Mouse (Mus musculus): Measurements from ENCODE around the gene Coro1b. TPM values are rescaled to one million over a fixed set of nuclear protein-coding genes. Genes with fewer than 3 reads are reported as not detected.
A peak's percentile ranks its signal among the peaks of the same experiment; 100 is the strongest.

Coro1b gene
- total and polyA plus RNA-seq, 2 experiments from 2014 or later, result 97.2 to 120 TPM

DNA sequence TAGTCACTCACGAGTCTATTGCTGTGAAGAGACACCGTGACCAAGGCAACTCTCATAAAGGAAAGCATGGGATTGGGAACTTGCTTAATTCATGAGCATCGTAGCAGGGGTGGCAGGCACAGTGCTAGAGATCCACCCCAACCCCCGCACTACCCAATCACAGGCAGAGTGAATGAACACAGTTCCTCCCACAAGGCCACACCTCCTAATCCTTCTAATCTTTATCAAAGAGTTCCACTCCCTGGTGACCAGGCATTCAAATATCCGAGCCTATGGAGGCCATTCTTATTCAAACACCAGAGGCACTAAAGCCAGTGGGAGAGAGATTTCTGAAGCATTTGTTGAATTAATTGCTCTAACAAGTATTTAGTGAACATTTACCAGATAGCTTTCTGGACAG is 2.5 kb upstream of the Coro1b start:
- 81% methylated on average over 5 of the region's 5 CpGs for WGBS
- Histone ChIP-seq H3K4me1 (ENCODE audit: control insufficient read depth, insufficient read depth) (peaks cover 15% of the 10 kb centered on the region), H3K4me3 (ENCODE audit: low read depth, low read length) (no peak overlapping the region), H3K9me3 (replicated peaks; ENCODE audit: control insufficient read depth, low read length) (no peaks in the 10 kb centered on the region), H3K27ac (ENCODE audit: low read depth) (no peak overlapping the region), H3K27me3 (ENCODE audit: control insufficient read depth, insufficient read depth, low read length) (no peaks in the 10 kb centered on the region), H3K9ac (replicated peaks; ENCODE audit: low read depth, low read length) (no peak overlapping the region), H3K36me3 (replicated peaks; ENCODE audit: control insufficient read depth, insufficient read depth, low read length) (peaks cover 6% of the 10 kb centered on the region), H3K4me2 (ENCODE audit: low read depth, low read length) (no peak overlapping the region)
- TF ChIP-seq CTCF (IDR thresholded peaks at IDR 0.05; ENCODE audit: low read depth) (no peak), EP300 (IDR thresholded peaks at IDR 0.05; ENCODE audit: low read depth) (no peak)
- DNase-seq (ENCODE audit: low spot score) (no peak), ATAC-seq (ENCODE audit: insufficient read depth, low read depth) (no peak)

DNA sequence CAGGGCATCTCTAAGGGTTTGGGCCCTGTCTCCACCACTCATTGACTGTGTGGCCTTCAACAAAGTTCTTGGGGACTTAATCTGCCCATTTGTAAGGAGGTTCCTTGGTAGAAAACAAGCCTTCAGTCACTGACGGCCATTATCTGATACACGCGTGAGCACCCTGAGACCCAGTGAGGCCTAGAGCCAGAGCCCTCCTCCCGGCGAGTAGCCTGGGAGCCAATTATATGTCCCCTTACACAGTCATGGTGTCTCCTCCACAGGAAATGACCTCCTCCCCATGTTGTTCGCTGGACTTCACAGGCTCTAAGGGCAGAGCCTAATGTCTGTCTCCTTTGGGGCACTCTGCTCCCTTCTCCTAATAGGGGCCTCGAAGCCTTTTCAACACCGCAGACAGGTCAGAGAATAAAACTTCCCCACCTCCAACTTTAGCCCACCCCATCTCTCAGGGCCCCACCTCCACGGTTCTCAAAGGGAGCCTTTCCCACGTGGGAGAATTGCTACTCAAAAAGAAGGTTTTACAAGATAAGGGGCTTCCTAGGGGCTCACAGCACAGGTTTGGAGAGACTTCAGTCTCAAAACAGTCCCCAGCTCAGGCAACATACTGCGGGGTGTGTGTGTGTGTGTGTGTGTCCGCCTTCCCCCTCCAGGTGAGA is 1.9 kb upstream of the Coro1b start:
- no peak for TF ChIP-seq EP300 (IDR thresholded peaks at IDR 0.05; ENCODE audit: low read depth)
- TF ChIP-seq CTCF (IDR thresholded peaks at IDR 0.05; ENCODE audit: low read depth), result no peak
- H3K4me1 ChIP-seq (ENCODE audit: control insufficient read depth, insufficient read depth), result peaks cover 15% of the 10 kb centered on the region
- ATAC-seq (ENCODE audit: insufficient read depth, low read depth) (no peak), DNase-seq (ENCODE audit: low spot score) (no peak)
- H3K36me3 ChIP-seq (replicated peaks; ENCODE audit: control insufficient read depth, insufficient read depth, low read length), result peaks cover 12% of the 10 kb centered on the region
- H3K9ac ChIP-seq (replicated peaks; ENCODE audit: low read depth, low read length), result no peak overlapping the region
- WGBS, result 58% methylated on average over 12 of the region's 12 CpGs
- H3K9me3 ChIP-seq (replicated peaks; ENCODE audit: control insufficient read depth, low read length), result no peaks in the 10 kb centered on the region
- H3K27ac ChIP-seq (ENCODE audit: low read depth), result no peak overlapping the region
- H3K4me3 ChIP-seq (ENCODE audit: low read depth, low read length), result no peak overlapping the region
- H3K27me3 ChIP-seq (ENCODE audit: control insufficient read depth, insufficient read depth, low read length), result no peaks in the 10 kb centered on the region
- H3K4me2 ChIP-seq (ENCODE audit: low read depth, low read length), result no peak overlapping the region

DNA sequence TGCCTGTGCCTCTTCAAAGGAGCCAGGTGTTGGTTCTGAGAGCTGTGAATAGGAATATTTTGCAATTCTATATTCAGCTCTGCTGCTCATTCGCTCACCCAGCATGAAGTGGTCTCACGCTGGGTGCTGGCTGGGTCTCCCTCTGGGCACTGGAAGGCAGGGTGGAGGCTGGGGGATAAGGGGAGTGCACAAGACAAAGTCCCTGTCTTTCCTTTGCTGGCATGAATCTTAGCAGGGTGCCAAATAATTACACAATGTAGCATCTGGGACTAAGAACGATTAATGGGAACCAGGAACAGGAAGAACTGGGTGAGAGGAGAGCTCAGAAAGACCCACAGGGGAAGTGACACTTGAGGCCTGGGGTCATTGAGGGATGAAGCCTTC is 1.4 kb upstream of the Coro1b start:
- H3K4me2 ChIP-seq (ENCODE audit: low read depth, low read length), result no peak overlapping the region
- DNase-seq (ENCODE audit: low spot score) (no peak), ATAC-seq (ENCODE audit: insufficient read depth, low read depth) (no peak)
- no peak overlapping the region for H3K27ac ChIP-seq (ENCODE audit: low read depth)
- peaks cover 15% of the 10 kb centered on the region for H3K36me3 ChIP-seq (replicated peaks; ENCODE audit: control insufficient read depth, insufficient read depth, low read length)
- H3K4me1 ChIP-seq (ENCODE audit: control insufficient read depth, insufficient read depth), result peaks cover 15% of the 10 kb centered on the region
- TF ChIP-seq EP300 (IDR thresholded peaks at IDR 0.05; ENCODE audit: low read depth) (no peak), CTCF (IDR thresholded peaks at IDR 0.05; ENCODE audit: low read depth) (no peak)
- H3K9me3 ChIP-seq (replicated peaks; ENCODE audit: control insufficient read depth, low read length), result no peaks in the 10 kb centered on the region
- H3K9ac ChIP-seq (replicated peaks; ENCODE audit: low read depth, low read length), result no peak overlapping the region
- WGBS, result 53% methylated on average over 3 of the region's 3 CpGs
- H3K4me3 ChIP-seq (ENCODE audit: low read depth, low read length), result no peak overlapping the region
- no peaks in the 10 kb centered on the region for H3K27me3 ChIP-seq (ENCODE audit: control insufficient read depth, insufficient read depth, low read length)

DNA sequence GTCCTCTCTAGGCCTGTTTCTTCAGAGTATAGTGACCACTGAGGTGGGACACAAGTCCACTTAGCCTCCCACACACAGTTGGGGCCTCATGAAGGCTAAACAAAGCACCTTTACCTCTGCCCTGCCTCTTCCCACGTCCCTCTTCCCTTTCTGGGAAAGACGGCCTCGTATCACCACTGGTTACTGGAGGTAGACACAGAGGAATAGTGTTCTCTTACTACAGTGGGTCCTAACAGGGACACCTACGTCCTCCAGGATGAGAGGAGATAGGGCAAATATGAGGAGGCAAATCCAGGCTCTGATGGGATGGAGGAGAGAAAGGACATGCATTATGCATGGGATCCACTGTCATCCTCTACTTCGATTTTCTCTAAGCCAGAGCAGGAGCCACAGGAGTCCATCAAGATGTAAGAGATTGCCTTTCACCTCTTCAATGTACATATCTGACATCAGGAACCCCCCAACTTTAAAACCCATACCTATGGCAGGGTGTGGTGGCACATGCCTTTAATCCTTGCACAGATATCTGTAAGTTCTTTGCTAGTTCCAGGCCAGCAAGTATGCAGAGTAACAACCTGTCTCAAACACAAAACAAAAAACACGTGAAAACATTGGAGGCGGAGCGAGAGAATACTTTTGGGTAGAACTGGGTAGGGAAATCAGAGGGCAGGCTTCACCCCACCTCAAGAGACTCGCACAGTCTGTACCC is 483 bp upstream of the Coro1b start:
- no peak for ATAC-seq (ENCODE audit: insufficient read depth, low read depth)
- H3K4me2 ChIP-seq (ENCODE audit: low read depth, low read length), result peak overlapping the region; percentile 88

DNA sequence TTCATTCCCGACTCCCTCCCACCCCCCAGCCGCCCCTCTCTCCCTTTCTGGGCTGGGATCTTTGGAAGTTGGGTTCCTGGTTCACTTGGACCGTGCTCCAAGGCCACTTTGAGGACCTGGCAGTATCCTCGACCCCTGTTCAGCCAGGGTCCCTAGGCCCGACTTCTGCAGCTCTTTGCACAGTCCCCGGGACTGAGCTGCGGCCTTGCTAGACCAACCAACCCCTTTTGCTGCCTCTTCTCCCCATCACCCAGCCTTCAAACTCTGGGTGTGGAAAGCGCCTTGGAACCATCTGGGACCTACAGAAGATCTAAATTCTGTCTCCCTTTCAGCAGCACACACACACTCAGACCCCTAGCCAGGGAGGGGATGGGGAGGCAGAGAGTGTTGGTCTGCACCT is 400 bp downstream of the Coro1b start:
- peaks cover 32% of the 10 kb centered on the region for H3K36me3 ChIP-seq (replicated peaks; ENCODE audit: control insufficient read depth, insufficient read depth, low read length)
- peak overlapping the region; percentile 88 for H3K4me2 ChIP-seq (ENCODE audit: low read depth, low read length)
- H3K27me3 ChIP-seq (ENCODE audit: control insufficient read depth, insufficient read depth, low read length), result no peaks in the 10 kb centered on the region
- H3K4me3 ChIP-seq (ENCODE audit: low read depth, low read length), result peak overlapping the region; percentile 97
- DNase-seq (ENCODE audit: low spot score) (no peak), ATAC-seq (ENCODE audit: insufficient read depth, low read depth) (peak; percentile 13; the same call in 1 of the 2 replicates)
- peak overlapping the region; percentile 89 for H3K27ac ChIP-seq (ENCODE audit: low read depth)
- 3% methylated on average over 7 of the region's 8 CpGs for WGBS
- peaks cover 21% of the 10 kb centered on the region for H3K4me1 ChIP-seq (ENCODE audit: control insufficient read depth, insufficient read depth)
- peak overlapping the region; percentile 96 for H3K9ac ChIP-seq (replicated peaks; ENCODE audit: low read depth, low read length)
- no peak for TF ChIP-seq EP300 (IDR thresholded peaks at IDR 0.05; ENCODE audit: low read depth)
- TF ChIP-seq CTCF (IDR thresholded peaks at IDR 0.05; ENCODE audit: low read depth), result no peak
- no peaks in the 10 kb centered on the region for H3K9me3 ChIP-seq (replicated peaks; ENCODE audit: control insufficient read depth, low read length)

More for the DNA sequence above, 483 bp upstream of the Coro1b start:
- Histone ChIP-seq H3K36me3 (replicated peaks; ENCODE audit: control insufficient read depth, insufficient read depth, low read length) (peaks cover 25% of the 10 kb centered on the region), H3K9ac (replicated peaks; ENCODE audit: low read depth, low read length) (peak overlapping the region; percentile 96; the same call in 1 of the 2 replicates), H3K4me3 (ENCODE audit: low read depth, low read length) (peak overlapping the region; percentile 97), H3K27ac (ENCODE audit: low read depth) (peak overlapping the region; percentile 89), H3K27me3 (ENCODE audit: control insufficient read depth, insufficient read depth, low read length) (no peaks in the 10 kb centered on the region), H3K4me1 (ENCODE audit: control insufficient read depth, insufficient read depth) (peaks cover 20% of the 10 kb centered on the region), H3K9me3 (replicated peaks; ENCODE audit: control insufficient read depth, low read length) (no peaks in the 10 kb centered on the region)
- no peak for DNase-seq (ENCODE audit: low spot score)
- 42% methylated on average over 9 of the region's 9 CpGs for WGBS
- TF ChIP-seq EP300 (IDR thresholded peaks at IDR 0.05; ENCODE audit: low read depth) (no peak), CTCF (IDR thresholded peaks at IDR 0.05; ENCODE audit: low read depth) (no peak)
